Mouse (Mus musculus): ENCODE measurements around the gene Hist4h4. TPM values are rescaled to one million over a fixed set of nuclear protein-coding genes. Genes with fewer than 3 reads are reported as not detected.

Hist4h4 gene
- polyA plus RNA-seq (2017; shearing (Covaris generic)): 1.2 TPM

GRCm38 (mm10) chr6:136803739-136804633 is at the start of gene Hist4h4:
Hist4h4 (minus strand) TSS chr6:136804415.

GRCm38 (mm10) chr6:136835352-136835751 is 31.1 kb upstream of the Hist4h4 start, which contains the start of gene Smco3:
Smco3 (minus strand) TSS chr6:136835452.

GRCm38 (mm10) chr6:136827881-136828561 is 23.8 kb upstream of the Hist4h4 start, which contains the start of gene Wbp11:
Wbp11 (minus strand) TSS chr6:136828233.

GRCm38 (mm10) chr6:136827516-136827880 is 23.3 kb upstream of the Hist4h4 start, which contains the start of gene BC049715:
BC049715 (plus strand) TSS chr6:136827626.

GRCm38 (mm10) chr6:136808014-136808417 is 3.8 kb upstream of the Hist4h4 start, which contains the start of gene H2afj:
H2afj (plus strand) TSS chr6:136808244.

GRCm38 (mm10) chr6:136781377-136781986 is 22.7 kb downstream of the Hist4h4 start, which contains the start of gene Gucy2c:
Gucy2c (minus strand) TSS chr6:136781765.

Other genes with a start within 250 kb of the Hist4h4 start
- gene Plbd1, start 142.5 kb downstream of the Hist4h4 start, polyA plus RNA-seq (2017; shearing (Covaris generic)): 2.5 TPM
- gene Gucy2c, start 22.6 kb downstream of the Hist4h4 start, polyA plus RNA-seq (2017; shearing (Covaris generic)): not detected
- 43.2 TPM for gene H2afj, start 3.8 kb upstream of the Hist4h4 start, polyA plus RNA-seq (2017; shearing (Covaris generic))
- gene BC049715, start 23.2 kb upstream of the Hist4h4 start, polyA plus RNA-seq (2017; shearing (Covaris generic)): 1.7 TPM
- 100 TPM for gene Wbp11, start 23.8 kb upstream of the Hist4h4 start, polyA plus RNA-seq (2017; shearing (Covaris generic))
- gene Smco3, start 31.0 kb upstream of the Hist4h4 start, polyA plus RNA-seq (2017; shearing (Covaris generic)): not detected
- gene Art4, start 53.3 kb upstream of the Hist4h4 start, polyA plus RNA-seq (2017; shearing (Covaris generic)): 2.3 TPM
- not detected for gene Mgp, start 71.4 kb upstream of the Hist4h4 start, polyA plus RNA-seq (2017; shearing (Covaris generic))
- gene Erp27, start 117.8 kb upstream of the Hist4h4 start, polyA plus RNA-seq (2017; shearing (Covaris generic)): 1.7 TPM
- gene Pde6h, start 119.4 kb upstream of the Hist4h4 start, polyA plus RNA-seq (2017; shearing (Covaris generic)): not detected
- gene Arhgdib, start 137.5 kb upstream of the Hist4h4 start, polyA plus RNA-seq (2017; shearing (Covaris generic)): 2,714 TPM